Mouse (Mus musculus) B cell, adult 2 months (primary cell): ENCODE results near the gene Rrp15.
"Not testable (repeated sequence)": the region's sequence is repeated elsewhere in the genome, so short reads cannot be mapped to it uniquely, and the experiment has no call there.

Source experiments
- DNase-seq, 2 experiments: peaks; one replicate each; pipeline ENCODE4 v3.0.0; 2022

Gene Rrp15

DNA sequence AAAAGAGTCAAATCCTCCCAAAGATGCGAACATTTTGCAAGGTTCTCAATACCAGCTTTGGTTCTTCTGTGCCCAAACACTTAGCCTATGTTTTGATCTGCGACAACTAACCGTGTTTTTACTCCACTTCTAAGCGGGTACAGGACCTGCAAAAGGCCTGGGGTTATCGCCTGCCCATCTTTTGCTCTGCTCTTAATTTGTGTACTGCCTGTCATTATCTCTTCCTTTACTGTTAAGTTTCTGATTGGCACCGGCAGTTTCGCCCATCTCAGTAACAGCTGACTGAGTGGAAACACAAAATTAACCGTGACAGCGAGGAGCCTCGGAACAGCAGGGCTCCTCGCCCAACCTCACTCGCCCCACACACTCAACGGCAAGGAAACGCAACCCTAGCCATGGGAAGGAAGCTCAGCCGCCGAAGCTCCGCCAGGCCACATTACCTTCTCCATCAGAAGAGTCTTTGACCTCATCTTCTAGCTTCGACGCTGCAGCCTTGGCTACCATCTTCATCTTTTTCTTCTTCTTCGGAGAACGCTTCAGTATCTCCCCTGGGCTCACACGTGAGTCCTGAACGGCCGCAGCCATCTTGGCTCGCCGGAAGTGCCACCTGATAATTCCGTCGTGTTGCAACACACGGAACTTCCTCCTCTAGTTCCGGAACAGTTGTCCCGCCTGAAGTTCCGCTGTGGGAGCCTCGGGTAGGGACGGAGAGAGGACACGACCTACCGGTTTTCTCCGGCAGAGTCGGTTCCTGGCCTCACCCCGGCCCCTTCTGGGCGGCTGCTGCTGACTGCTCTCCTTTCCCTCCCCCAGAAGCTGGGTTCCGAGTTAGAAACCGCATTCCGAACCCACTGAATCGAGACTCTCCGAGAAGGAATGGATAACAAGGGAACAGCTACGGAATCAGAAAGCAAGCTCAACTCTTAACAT is at the start of gene Rrp15:
Gene Rrp15 (minus strand): TSS at position 635 of the 930 bp plus-strand sequence.
- DNase-seq, result peak; percentile 88 to 90

DNA sequence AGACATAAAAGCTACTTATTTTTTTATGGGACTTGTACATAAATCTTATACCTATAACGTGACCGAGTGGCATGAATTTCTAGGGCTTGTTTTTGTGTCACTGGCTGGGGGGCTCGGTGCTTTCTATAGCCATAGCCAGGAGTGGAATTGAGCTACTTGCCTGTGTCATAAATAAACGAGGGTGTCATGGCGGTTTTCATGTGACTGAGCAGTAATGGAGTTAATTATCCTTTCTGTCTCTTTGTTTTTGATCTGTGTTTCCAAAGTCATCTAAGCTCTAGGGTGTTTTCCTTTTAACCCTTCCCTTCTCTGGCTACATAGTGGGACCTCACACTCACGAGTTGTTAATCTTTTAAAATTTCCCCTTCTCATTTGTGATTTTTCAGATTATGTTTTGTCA is 48.8 kb upstream of the Rrp15 start:
- DNase-seq, result no peak

DNA sequence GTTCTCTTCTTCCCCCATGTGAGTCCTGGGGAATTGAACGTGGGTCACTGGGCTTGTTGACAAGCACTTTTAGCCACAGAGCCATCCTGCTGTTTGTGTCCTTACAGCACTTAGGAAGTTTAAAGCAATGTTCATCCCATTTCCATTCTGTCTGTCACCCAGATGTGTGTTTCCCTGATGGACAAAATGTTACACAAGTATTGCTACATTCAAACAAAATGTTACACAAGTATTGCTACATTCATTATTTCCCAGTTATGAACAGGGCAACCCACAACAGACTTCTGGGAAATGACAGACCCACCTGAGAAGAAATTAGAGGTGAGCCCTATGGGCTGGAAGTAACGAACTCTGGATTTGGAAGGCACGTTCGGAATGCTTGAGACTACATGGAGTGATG is 36.2 kb upstream of the Rrp15 start:
- DNase-seq, result no peak

DNA sequence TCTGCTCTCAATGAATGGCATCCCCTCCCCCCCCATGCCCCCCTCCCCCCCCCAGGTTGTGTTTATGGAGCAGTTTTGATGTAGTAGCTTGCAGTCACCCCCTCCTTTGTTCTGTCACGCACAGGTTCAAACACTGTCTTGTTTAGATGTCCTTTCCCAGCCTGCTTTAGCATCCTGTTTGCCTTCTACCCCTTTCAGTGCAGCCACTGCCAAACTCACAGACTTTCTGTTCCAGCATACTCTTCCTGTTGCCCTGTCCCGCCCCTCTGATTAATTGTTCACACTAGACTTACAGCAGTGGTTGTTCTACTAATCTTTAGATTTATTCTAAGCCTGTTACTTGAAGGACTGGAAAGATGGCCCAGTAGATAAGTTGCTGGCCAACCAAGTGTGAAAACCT is 31.7 kb upstream of the Rrp15 start:
- DNase-seq, result no peak

DNA sequence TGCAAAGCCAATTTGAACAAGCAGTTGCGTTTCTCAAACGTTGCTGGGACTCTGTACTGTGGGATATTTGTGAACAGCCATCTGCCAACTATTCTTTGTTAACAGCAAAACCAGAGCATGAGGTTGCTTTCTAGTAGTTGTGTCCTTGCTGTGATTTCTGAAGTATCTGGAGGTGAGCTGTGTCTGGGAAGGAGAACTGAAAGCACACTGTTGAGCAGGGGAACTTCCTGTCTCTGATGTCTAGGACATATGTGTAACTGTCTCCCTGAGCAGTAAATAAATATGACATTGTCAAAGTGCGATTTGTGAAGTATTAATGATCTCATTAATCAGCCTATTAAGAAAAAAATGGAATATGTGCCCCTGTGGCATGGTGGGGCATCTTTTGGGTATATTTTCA is 24.0 kb upstream of the Rrp15 start:
- no peak for DNase-seq

DNA sequence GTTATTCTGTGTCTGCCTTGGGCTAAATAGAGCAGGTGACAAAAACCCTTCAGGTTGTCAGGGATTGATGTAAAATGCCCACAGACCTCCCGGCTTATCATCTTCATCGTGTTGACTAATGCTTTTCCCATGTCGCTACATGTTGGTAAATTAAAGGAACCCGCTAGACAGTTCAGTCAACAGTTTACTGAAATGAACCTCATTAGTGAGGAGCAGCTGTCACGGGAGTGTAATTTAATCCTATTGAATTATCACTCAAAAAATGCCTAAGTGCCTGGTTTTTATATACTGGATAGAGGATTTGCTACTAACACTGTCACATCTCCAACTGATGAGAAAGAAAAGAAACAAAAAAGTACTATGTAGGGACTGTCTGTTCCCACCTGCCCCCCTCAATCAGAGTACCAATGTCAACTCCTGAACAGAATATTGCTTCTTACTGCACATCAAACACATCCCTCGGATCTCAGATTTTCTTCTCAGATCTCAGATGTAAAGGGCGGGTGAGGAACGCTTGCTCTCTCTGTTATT is 23.5 kb upstream of the Rrp15 start:
- DNase-seq, result no peak

DNA sequence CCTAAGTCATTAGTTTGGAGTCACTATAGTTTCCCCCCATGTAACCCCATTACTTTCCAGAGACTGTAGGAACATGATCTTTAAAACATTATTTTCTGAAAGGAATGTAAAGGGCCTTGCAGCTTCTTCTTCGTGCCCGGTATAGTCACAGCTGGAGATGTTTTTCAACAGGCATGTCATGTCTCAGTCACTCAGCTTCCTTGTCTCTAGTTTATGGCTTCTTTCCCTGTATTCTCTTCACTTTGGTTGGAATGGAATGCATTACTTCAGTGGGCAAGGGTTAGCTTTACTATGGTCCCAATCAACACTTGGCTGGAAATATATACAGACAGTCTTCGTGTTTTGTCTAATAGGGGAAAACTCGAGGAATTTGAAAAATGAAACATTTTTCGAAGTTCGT is 22.8 kb upstream of the Rrp15 start:
- DNase-seq, result no peak

DNA sequence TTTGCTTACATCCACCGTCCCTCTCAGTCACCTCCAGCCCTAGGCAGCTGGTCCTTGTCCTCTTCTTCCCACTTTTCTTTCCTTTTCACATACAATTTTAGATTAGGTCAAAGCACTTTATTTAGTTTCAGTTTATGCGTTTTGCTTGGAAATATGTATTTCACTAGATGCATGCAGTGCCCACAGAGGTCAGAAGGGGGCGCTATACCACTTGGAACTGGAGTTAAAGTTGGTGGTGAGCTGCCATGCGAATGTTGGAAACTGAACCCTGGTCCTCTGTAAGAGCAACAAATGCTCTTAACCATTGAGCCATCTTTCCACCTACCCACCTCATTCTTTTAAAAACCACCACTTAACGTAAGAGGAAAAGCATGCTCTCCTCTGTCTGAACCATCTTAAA is 21.5 kb upstream of the Rrp15 start:
- no peak for DNase-seq

DNA sequence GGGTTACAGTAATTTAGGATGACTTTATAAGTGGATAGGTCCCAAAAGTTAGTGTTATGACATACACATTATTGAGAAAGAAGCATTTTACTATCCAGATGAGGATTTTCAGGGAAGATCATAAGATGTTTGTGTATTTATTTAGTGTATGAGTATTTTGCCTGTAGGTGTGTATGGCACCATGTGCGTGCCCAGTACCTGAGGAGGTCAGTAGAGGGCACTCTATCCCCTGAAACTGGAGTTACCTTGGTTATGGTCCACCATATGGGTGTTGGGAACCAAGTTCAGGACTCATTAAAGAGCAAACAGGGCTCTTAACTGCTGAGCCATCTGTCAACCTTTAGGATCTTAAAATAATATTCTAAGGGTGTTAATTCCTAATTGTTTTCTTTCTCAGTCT is 19.2 kb upstream of the Rrp15 start:
- no peak for DNase-seq

DNA sequence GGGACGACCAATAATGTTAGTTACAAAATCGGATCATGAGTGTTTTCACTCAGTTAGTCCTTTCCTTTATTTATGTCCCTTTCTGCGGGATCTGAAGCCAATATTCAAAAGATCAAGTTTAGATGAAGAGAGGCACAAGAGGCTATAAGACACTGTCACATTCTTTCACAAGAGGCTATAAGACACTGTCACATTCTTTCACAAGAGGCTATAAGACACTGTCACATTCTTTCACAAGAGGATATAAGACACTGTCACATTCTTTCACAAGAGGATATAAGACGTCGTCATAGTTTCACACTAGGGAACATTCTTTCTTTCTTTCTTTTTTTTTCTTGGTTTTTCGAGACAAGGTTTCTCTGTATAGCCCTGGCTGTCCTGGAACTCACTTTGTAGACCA is 14.3 kb upstream of the Rrp15 start:
- DNase-seq, result not testable (repeated sequence)

DNA sequence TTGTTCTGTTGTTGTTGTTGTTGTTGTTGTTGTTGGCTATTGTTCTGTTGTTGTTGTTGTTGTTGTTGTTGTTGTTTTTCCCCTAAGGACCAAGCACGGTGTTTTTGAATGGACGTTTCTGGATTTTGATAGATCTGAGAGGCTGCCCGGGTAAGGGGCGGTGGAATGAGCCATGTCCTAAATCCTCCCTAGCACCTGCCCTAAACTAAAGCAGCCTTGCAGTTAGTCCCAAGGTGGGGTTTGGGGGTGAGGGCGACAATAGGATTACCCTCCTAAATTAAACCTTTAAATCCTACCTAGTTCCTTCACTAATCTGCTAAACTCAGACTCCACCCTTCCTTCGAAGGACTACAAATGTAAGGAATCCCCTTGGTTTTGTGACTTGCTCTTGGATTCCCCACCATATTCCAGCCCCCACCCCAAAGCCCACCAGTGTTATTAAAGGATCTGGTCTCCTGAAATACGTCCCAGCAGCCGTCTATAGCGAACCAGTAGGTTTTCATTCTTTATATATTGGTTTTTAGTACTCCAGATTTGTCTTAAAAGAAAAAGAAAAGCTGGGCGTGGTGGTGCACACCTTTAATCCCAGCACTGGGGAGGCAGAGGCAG is 621 bp upstream of the Rrp15 start:
- no peak for DNase-seq

DNA sequence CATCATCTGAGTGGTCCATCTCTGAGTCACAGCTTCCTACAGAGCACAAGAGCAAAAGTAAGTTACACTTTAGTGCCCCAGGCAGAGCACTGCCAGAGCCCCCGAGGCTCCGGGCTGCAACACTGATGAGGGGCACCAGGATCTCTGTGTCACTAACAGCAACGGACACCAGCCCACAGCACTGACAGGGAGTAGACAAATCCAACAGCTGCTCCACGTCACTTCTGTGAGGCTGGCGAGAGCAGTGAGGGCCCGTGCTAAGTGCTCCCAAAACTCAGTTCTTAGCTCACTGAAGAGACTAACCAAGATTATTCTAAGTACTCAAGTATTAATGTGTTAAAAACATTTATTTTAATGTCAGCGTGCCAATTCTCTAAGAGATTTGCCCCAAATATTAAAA is 9.3 kb downstream of the Rrp15 start:
- no peak for DNase-seq

DNA sequence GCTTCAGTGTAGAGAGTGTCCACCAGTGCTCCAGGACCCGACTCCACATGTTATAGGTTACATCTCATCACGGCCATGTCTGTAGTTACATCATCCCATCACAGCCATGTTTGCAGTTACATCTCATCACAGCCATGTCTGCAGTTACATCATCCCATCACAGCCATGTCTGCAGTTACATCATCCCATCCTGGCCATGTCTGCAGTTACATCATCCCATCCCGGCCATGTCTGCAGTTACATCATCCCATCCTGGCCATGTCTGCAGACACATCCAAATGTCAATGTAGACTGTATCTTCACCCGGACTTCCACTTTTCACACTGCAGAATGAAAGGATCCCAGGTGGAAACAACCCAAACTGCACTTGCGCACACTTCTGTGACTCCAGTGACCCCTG is 13.6 kb downstream of the Rrp15 start:
- no peak for DNase-seq

DNA sequence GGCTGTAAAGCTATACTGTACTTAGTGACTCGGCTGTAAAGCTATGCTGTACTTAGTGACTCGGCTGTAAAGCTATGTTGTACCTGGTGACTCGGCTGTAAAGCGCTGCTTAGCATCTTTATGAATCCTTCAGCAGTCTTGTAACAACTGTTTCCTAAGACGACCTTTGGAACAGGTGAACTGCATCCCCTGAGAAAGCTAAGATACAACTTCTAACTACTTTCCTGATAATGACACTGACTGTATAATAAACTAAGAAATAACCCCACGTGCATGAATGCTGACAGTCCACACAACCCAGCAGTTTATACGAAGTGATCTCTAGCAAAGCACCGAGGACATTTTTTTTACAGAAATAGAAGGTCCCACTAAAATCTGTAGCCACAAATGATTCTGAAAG is 16.1 kb downstream of the Rrp15 start:
- no peak for DNase-seq

DNA sequence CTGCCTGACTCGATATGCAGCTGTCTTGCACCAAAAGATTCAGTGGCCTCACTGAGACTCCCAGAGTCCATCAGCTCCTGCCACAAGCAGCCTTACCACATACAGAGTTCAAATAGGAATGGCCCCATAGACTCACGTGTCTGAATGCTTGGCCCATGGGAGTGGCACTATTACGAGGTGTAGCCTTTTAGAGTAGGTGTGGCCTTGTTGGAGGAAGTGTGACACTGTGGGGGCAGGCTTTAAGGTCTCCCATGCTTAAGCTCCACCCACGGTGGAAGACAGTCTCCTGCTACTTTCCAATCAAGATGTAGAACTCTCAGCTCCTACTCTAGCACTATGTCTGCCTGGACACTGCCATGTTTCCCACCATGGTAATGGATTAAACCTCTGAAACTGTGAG is 20.4 kb downstream of the Rrp15 start:
- DNase-seq, result no peak

DNA sequence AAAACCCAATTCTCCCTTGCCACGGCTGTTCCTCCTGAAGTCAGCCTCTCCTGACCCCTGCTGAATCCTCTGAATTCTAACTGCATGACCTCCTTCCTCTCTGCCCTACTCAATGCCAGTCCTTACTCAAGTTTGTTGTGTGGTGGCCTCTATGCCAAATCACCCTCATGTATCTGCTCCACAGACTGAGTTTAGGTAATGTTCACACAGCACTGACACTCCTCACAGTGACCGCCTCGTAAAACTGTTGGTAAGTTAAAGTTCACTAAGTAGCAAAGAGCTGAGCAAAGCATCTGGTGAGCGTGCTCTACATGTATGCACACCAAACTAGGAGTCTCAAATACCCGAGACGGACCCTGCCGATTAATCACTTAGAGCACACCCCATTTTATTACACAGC is 23.0 kb downstream of the Rrp15 start:
- DNase-seq, result no peak

DNA sequence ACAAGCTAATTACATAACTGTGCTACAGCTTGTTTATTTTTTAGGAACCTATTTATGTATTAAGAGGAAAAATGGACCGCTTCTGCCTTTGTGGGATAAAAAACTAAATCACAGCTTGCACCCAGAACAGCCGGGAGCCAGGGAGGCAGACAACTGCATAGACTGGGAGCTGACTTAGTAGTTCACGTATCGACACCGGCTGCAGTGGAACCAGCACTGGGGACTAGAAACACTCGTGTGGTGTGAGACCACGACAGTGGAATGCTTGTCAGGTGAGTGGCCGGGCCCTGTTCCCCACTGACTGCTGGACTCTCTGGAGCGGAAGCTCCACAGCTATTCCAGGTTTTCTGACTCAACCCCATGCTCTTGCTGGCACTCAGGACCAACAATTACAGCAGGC is 26.9 kb downstream of the Rrp15 start:
- no peak for DNase-seq

DNA sequence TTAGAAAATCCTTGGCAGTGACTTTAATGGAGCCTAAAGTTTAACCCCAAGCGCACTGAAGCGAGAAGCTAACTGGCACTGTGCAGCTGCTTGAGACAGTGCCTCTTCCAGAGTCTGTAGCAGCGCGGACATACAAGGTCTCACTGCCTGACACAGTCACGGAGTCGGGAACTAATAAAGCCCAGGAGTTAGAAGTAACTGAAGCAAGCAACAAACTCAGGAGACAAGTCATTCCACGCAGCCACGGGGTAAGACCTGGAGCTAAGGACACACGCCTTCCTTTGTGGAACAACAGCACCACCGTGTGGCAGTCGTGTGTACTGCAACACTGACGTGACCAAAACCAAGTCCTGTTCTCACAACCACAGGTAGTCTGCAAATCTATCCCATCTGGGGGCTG is 27.3 kb downstream of the Rrp15 start:
- peak; percentile 80 to 81 for DNase-seq

DNA sequence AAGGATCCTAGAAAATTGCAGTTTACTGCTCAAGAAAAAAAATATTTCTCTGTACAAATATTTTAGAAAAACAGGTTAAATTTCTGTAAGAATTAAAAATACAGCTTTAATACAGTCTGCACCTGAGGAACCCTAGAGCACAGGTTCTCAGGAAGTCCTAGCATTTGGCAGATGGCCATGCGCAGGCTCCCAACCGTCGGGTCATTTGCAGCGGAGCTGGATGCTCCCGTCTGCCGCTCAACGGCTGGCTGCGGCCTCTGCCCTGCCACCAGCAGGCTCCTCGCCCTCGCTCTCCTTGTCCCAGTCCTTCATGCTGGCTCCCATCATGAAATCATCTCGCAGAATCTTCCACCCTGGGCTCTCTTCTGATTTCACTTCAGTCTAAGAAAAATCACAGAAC is 28.0 kb downstream of the Rrp15 start:
- DNase-seq, result no peak

DNA sequence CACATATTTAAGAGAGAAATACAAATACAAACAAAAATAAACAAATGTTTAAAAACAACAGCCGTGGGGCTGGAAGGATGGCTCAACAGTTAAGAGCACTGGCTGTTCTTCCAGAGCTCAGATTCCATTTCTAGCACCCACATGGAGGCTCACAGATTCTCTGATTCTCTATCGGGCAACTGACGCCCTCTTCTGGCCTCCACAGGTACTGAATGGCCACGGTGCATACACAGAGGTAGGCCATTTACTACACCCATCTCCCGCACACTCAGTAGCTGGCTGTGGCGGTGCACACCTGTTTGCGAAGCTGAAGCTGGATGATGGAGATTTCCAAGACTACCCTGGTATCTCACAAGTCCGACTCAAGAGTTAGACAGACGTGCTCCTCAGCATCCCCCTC is 29.4 kb downstream of the Rrp15 start:
- DNase-seq, result no peak

DNA sequence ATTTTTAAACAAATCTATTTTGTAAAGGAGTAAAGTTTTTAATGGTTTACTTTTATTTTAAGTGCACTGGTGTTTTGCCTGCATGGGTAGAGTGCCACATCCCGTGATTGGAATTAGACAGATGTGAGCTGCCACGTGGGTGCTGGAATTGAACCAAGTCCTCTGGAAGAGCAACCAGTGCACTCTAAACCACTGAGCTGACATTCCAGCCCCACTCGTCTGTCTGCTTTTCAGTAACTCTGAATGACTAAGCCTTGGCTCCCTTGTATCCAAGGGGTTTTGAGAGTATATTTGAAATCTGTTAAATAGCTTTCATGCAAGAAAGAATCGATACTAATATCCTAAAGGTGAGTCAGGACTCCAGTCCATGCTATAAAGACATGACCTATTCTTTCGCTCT is 30.3 kb downstream of the Rrp15 start:
- DNase-seq, result no peak

DNA sequence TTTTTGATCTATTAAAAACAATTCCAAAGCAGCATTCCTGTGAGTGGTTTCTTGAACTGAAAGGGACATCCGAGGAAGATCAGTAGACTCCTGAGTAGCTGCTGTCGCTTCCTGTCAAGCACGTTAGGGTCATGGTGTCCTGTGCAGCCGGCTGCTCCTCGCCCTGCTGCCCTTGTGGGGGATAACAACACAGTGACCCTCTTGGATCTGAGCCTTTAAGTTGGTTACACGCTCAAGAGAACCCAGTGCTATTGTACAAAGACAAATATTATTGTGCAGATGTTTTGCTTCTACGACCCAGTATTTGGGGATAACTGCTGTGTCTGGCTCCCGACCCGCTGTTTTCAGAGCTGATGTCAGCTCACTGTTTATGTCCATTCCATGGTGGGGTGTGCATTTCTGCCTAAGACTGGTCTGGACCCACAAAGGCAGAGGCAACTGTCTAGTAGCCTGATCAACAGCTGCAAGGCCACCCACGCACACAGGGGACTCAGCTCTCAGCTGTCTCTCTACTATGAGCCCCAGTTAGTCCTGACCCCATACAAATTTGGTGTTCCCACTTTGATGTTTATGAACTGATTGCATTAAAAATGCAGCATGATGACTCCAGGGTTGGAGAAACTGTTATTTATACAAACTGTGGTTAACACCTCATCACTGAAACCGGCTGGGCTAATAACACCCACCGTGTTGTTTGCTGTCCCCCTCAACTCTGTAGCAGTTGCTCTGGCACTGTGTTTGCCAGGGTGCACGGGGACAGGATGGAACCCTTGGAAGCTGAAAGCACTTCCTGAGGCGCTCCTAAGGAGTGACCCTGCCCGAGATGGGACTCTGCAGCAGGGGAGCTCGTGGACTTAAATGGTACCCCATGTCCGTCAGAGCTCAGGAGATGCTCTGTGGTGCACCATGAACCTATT is 33.9 kb downstream of the Rrp15 start:
- DNase-seq, result no peak

DNA sequence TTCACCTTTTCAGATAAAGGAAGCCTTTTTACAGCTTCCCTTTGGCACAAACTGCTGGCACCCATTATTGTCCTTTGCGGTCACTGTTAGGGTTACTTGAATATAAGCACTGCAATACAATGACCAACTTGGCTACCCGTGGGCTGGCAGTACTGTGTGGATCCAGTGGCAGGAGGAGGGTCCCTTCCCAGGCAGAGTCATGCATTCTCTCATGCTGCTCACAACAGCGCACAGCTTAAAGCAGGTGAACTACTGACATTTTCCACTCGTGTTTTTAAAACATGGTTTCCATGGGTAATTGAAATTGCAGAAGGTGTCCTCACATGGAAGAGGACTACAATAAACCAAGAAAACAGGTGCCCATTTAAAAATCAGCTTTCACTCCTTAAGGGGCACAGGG is 34.9 kb downstream of the Rrp15 start:
- DNase-seq, result no peak
